Mouse (Mus musculus) NIH3T3 (cell line): ENCODE results near the gene Nrg4.

Experiments used
- DNase-seq: peaks from one replicate; pipeline ENCODE4 v3.0.0-alpha.2; 2012; ENCODE audit warnings: low read depth

The Nrg4 gene

DNA sequence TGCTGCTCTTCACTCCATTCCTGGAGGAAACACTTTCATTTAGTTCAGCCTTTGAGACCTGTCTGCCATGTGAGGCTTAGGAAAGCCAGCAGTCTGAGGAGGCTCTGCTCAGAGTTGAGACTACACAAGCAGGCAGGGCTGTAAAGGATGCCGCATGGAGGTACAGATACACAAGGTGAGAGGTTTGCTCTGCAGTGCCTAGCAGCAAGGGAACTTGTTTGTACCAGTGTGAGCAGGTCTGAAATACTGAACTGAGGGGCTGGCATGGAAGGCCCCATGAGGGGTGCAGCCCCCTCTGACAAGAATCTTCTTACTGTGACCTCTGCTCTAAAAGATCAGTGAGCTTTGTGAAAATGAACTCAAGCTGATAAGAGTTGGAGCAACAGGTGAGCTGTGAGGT is 113.2 kb downstream of the Nrg4 start:
- DNase-seq: no peak

DNA sequence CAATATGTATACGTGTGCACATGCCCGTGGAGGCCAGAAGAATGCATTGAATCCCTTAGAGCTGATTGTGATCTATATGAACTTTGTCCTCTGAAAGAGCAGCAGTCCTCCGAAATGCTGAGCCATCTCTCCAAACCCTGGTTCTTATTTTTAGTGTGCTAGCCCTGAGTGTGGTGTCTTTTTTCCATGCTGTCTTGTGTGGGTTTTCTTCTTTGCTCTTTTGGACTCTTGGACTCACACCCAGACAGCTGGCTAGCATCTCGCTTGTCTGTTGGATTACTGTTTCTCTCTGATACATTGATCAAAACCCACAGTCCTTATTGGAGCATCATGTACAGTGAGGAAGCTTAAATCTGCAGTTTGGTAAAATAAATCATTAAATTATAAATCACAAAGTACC is 115.0 kb downstream of the Nrg4 start:
- DNase-seq: no peak

DNA sequence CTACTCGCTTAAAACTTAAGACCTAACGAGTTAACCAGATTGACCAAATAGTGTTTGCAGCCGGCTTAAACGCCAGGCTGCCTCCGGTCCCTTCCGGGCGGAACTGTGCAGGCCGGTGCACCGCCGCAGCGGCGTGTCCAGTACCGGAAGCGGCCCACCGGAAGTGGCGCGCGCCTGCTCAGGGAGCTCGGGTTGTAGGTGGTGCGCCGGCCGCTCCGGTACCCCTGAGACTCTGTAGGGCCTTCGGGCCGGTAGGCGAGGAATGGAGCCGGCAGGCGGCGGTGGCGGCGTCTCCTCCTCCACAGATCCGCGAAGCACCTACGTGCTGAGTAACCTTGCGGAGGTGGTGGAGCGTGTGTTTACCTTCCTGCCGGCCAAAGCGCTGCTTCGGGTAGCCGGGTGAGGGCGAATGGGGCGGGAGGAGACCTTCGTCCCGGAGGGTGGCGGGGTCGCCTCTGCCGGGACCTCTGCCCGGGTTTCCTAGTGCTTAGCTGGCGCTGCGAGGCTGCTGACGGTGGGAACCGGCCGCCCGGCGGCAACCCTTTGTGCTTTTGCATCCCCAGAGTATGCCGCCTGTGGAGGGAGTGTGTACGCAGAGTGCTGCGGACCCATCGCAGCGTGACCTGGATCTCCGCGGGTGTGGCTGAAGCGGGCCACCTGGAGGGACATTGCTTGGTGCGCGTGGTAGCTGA is 117.7 kb downstream of the Nrg4 start, which contains the start of gene Fbxo22:
Gene Fbxo22 (plus strand): TSS at position 136 of the 692 bp plus-strand sequence.
- peak; percentile 91 for DNase-seq

DNA sequence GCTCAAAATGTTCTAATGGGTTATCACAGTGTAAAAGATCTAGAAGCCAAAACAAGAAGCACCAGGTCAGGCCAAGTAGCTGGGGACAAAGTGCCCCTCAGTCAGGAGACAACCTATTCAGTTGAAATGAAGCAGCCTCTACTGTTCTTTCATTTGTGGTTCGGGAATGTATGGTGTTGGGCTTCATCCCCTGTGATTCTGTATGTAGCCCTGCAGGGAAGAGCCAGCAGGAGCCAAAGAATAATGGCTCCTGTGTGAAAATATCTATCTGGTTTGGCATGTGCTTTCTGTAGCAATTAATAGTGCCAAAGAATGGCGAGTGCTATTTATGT is 118.2 kb downstream of the Nrg4 start:
- DNase-seq: no peak

DNA sequence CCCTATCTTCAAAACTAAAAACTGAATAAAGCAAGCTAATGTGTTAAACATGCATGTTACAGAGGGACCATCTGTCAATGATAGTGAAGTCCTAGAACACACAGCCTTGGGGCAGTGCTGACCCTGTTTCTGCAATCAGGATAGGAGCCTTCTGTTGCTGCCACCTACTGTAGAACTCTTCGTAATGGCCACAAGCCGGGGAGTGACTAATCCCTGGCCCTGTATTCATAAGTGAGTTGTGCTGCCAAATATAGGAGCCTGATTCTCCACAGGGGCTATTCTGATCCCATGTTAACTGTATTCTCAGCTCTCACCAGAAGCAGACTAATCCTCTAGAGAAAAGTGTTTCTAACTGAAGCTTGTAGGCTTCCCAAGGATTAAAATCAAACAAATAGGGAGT is 127.3 kb downstream of the Nrg4 start:
- DNase-seq: peak; percentile 56

DNA sequence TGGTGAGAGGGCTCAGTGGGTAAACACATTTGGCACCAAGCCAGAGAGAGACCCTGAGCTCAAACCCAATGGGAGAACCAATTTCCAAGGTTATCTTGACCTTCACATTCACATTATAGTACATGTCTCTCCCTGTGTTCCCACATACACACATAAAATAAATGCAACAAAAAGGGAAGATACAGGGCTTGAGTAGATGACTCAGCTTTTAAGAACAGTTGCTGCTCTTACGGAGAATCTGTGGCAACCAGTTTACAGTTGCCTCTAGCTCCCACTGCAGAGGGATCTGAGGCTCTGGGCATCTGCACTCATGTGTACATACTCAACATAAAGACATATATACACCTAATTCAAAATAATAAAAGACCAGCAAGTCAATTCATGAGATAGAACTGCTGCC is 128.4 kb downstream of the Nrg4 start:
- DNase-seq: no peak

DNA sequence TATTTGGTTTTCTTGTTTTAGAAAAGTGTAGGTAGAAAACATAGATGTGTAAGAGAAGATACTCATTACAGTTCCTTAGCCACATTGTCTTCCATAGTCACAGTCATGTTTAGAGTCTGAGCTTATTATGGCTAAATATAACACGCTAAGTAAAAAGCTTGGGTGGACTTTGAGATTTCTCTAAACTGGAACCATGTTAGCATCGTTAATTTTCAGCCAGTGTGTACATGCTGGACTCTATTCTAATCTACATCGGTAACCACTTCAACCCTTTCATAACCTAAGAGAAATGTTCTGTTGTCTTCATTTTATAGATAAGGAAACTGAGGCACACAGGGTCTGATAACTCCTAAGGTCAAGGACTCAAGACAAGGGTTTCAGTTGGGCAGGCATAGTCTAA is 130.8 kb downstream of the Nrg4 start:
- no peak for DNase-seq

DNA sequence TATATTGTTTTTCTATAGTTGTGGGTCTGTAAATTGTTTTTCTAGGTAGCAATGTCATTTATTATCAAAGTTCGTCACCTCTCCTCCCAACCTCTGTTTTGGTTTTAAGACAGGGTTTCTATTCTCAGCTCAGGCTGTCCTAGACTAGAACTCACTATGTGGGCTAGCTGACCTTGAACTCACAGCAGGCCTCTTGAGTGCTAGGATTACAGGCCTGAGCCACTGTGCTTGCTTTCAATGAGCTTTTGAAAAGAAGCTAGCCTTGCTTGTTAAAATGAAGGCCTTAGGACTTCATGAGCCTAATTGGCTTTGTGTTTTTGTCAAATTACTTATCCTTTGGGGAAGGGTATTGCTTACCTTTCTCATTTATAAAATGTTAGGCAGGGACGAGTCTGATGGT is 152.4 kb downstream of the Nrg4 start:
- DNase-seq: no peak

DNA sequence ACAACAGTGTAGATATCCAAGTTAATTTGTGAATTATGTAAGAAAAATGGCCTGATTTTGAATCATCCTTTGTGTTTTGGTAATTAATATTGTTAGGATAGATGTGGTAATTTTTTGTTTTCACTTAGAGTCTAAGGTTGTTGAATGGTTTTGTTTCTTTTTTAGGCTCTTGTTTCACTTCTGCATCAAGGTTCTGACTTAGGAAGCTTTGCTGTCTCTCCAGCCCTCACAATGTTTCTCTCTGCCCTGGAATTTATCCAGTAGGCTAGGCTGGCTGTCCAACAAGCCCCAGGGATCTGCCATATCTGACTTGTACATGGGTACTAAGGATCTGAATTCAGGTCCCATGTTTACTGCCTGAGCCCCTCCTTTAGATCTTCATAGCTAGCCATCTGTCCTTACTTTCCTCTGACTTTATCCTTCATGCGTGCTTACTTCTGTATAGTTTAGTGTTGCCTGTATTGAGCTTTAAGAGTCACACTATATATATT is 154.4 kb downstream of the Nrg4 start:
- no peak for DNase-seq

DNA sequence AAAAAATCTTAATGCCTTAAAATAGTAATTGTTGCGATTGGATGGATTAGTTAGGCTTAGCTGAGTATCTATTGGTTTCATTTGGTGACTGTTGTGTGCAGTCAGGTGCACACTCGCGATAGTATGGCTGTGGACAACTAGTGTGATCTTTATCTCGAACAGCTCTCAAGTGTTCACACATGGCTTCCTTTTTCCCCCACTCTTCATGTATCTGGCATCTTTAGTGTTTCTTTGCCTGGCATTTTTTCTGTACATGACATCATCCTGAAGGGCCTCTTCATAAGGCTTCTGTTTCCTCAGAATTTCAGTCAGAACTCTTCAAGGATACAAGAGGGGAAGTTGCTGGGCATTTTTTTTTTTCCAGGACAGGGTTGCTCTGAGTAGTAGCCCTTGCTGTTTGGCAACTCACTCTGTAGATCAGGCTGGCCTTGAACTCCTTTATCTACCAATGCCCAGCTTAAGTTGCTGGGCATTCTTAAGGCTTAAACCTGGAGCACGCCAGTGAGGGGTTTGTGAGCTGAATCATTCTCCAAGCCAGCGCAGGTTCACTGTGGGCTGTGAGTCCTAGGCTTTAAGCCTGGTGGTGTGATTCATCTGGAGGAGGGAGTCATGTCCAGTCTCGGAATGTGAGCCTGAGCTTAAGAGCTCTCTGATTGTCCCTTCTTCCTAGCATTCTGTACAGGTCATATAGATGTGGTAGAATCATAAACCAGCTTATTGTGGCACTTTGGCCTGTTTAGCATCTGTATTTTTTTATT is 155.8 kb downstream of the Nrg4 start:
- peak; percentile 68 for DNase-seq
